Mouse (Mus musculus): Measurements from ENCODE around the gene Tmem206.

Tmem206 gene

GRCm38 (mm10) chr1:191352786-191353488 lies 27.2 kb downstream of the Tmem206 start:
- DNase-seq (ENCODE audit: low spot score), result no peak

- no peak for DNase-seq (ENCODE audit: low spot score)
These were observed 28.1 kb downstream of the Tmem206 start for GRCm38 (mm10) chr1:191353836-191354235.

- DNase-seq (ENCODE audit: low spot score), result no peak
These were observed 31.2 kb downstream of the Tmem206 start for GRCm38 (mm10) chr1:191356936-191357335.

GRCm38 (mm10) chr1:191359478-191359877 lies 33.8 kb downstream of the Tmem206 start:
- no peak for DNase-seq (ENCODE audit: low spot score)

GRCm38 (mm10) chr1:191362412-191362811 lies 36.7 kb downstream of the Tmem206 start:
- no peak for DNase-seq (ENCODE audit: low spot score)

- DNase-seq (ENCODE audit: low spot score), result peak; percentile 71
These were observed 38.8 kb downstream of the Tmem206 start for GRCm38 (mm10) chr1:191364477-191364876.

- no peak for DNase-seq (ENCODE audit: low spot score)
These were observed 42.5 kb downstream of the Tmem206 start for GRCm38 (mm10) chr1:191368193-191368592.

GRCm38 (mm10) chr1:191369140-191369539 lies 43.4 kb downstream of the Tmem206 start:
- DNase-seq (ENCODE audit: low spot score), result peak; percentile 26

GRCm38 (mm10) chr1:191374993-191375643 lies 49.4 kb downstream of the Tmem206 start:
- DNase-seq (ENCODE audit: low spot score), result no peak

GRCm38 (mm10) chr1:191375644-191375998 lies 49.9 kb downstream of the Tmem206 start:
- no peak for DNase-seq (ENCODE audit: low spot score)

- DNase-seq (ENCODE audit: low spot score), result no peak
These were observed 52.4 kb downstream of the Tmem206 start for GRCm38 (mm10) chr1:191378080-191378479.

- no peak for DNase-seq (ENCODE audit: low spot score)
These were observed 55.1 kb downstream of the Tmem206 start for GRCm38 (mm10) chr1:191380843-191381242.

- DNase-seq (ENCODE audit: low spot score), result no peak
These were observed 56.4 kb downstream of the Tmem206 start for GRCm38 (mm10) chr1:191381955-191382736.

GRCm38 (mm10) chr1:191384786-191385430 lies 59.2 kb downstream of the Tmem206 start:
- no peak for DNase-seq (ENCODE audit: low spot score)

GRCm38 (mm10) chr1:191391311-191391710 lies 65.6 kb downstream of the Tmem206 start:
- peak; percentile 76 for DNase-seq (ENCODE audit: low spot score)

- DNase-seq (ENCODE audit: low spot score), result no peak
These were observed 67.8 kb downstream of the Tmem206 start for GRCm38 (mm10) chr1:191393536-191393935.

GRCm38 (mm10) chr1:191394126-191394525 lies 68.4 kb downstream of the Tmem206 start:
- no peak for DNase-seq (ENCODE audit: low spot score)

GRCm38 (mm10) chr1:191395200-191395599 lies 69.5 kb downstream of the Tmem206 start:
- no peak for DNase-seq (ENCODE audit: low spot score)

GRCm38 (mm10) chr1:191395871-191396433 lies 70.2 kb downstream of the Tmem206 start:
- DNase-seq (ENCODE audit: low spot score), result peak; percentile 75

GRCm38 (mm10) chr1:191396446-191396845 lies 70.7 kb downstream of the Tmem206 start:
- peak; percentile 59 for DNase-seq (ENCODE audit: low spot score)

GRCm38 (mm10) chr1:191396897-191397849 lies 71.5 kb downstream of the Tmem206 start:
- DNase-seq (ENCODE audit: low spot score), result peak; percentile 99
